Mouse (Mus musculus) MEL (cell line): Measurements from ENCODE around the gene Rab7b. TPM values are rescaled to one million over a fixed set of nuclear protein-coding genes. Genes with fewer than 3 reads are reported as not detected.

ENCODE experiments used
- DNase-seq: peaks from one replicate; pipeline ENCODE4 v3.0.0; 2011; ENCODE audit warnings: low read depth, low spot score
- H3K27ac ChIP-seq: 2 replicates; pipeline ENCODE4 v1.5.1; 2012; ENCODE audit warnings: low read depth, mild to moderate bottlenecking, control low read depth, low read length, moderate library complexity; ENCODE audit not compliant: control insufficient read depth
- H3K27me3 ChIP-seq, 2 experiments: fragments of 150-350 bp in 1 of 2; sonication (generic) in 1 of 2; 2 replicates each; pipeline ENCODE4 v1.6.1; 2012; ENCODE audit warnings: low read length in 2 of 2, mild to moderate bottlenecking in 2 of 2, improper control_type of control experiment in 1 of 2, moderate library complexity in 1 of 2; ENCODE audit not compliant: insufficient read depth in 2 of 2, control insufficient read depth in 1 of 2
- H3K36me3 ChIP-seq, 2 experiments: 2 replicates each; pipeline ENCODE4 v1.6.1; 2012 to 2014; ENCODE audit warnings: low read length in 2 of 2, improper control_type of control experiment in 1 of 2, inconsistent platforms in 1 of 2, mild to moderate bottlenecking in 1 of 2; ENCODE audit not compliant: insufficient read depth in 2 of 2, control insufficient read depth in 1 of 2
- H3K4me1 ChIP-seq, 2 experiments: fragments of 150-350 bp in 1 of 2; sonication (generic) in 1 of 2; 2 replicates each; pipeline ENCODE4 v1.6.1; 2012; ENCODE audit warnings: low read length in 2 of 2, improper control_type of control experiment in 1 of 2, mild to moderate bottlenecking in 1 of 2; ENCODE audit not compliant: insufficient read depth in 2 of 2, control insufficient read depth in 1 of 2
- H3K4me3 ChIP-seq, 2 experiments: fragments of 150-350 bp in 1 of 2; sonication (generic) in 1 of 2; 2 replicates each; pipeline ENCODE4 v1.5.1; 2012; ENCODE audit warnings: low read depth in 2 of 2, low read length in 2 of 2, mild to moderate bottlenecking in 2 of 2, moderate library complexity in 2 of 2, control low read depth in 1 of 2, improper control_type of control experiment in 1 of 2; ENCODE audit not compliant: control insufficient read depth in 1 of 2, insufficient read depth in 1 of 2
- H3K79me2 ChIP-seq: 2 replicates; pipeline ENCODE4 v1.6.1; 2012; ENCODE audit warnings: mild to moderate bottlenecking, low read length, moderate library complexity; ENCODE audit not compliant: control insufficient read depth, poor library complexity, insufficient read depth
- H3K9ac ChIP-seq: 2 replicates; pipeline ENCODE4 v1.6.1; 2012; ENCODE audit warnings: low read depth, mild to moderate bottlenecking, control low read depth, low read length, moderate library complexity; ENCODE audit not compliant: control insufficient read depth, poor library complexity, severe bottlenecking
- H3K9me3 ChIP-seq: fragments of 150-350 bp; sonication (generic); replicated peaks from 2 replicates; pipeline ENCODE4 v1.6.1; 2012; ENCODE audit warnings: mild to moderate bottlenecking, low read length, improper control_type of control experiment, moderate library complexity; ENCODE audit not compliant: insufficient read depth
- BHLHE40 ChIP-seq: IDR thresholded peaks from 2 replicates; pipeline ENCODE4 v1.6.1; 2012; ENCODE audit warnings: low read depth, mild to moderate bottlenecking, inconsistent platforms, low read length, improper control_type of control experiment, borderline replicate concordance
- E2F4 ChIP-seq: IDR thresholded peaks from 2 replicates; pipeline ENCODE4 v1.6.1; 2011; ENCODE audit warnings: low read depth, low read length, improper control_type of control experiment, borderline replicate concordance
- ELF1 ChIP-seq: IDR thresholded peaks from 2 replicates; pipeline ENCODE4 v1.6.1; 2014; ENCODE audit warnings: low read depth, mild to moderate bottlenecking, inconsistent platforms, low read length, improper control_type of control experiment, moderate library complexity
- EP300 ChIP-seq, 2 experiments: IDR thresholded peaks; 2 replicates each; pipeline ENCODE4 v1.6.1; 2011; ENCODE audit warnings: improper control_type of control experiment in 2 of 2, low read length in 2 of 2, low read depth in 1 of 2, mild to moderate bottlenecking in 1 of 2
- ETS1 ChIP-seq: IDR thresholded peaks from 2 replicates; pipeline ENCODE4 v1.6.1; 2012; ENCODE audit warnings: low read depth, mild to moderate bottlenecking, inconsistent platforms, low read length, improper control_type of control experiment, moderate library complexity
- GATA1 ChIP-seq: IDR thresholded peaks from 2 replicates; pipeline ENCODE4 v1.6.1; 2011; ENCODE audit warnings: low read depth, low read length, improper control_type of control experiment
- HCFC1 ChIP-seq: IDR thresholded peaks from 2 replicates; pipeline ENCODE4 v1.6.1; 2012; ENCODE audit warnings: low read depth, mild to moderate bottlenecking, inconsistent platforms, low read length, improper control_type of control experiment, moderate library complexity
- MAFK ChIP-seq: IDR thresholded peaks from 2 replicates; pipeline ENCODE4 v1.6.1; 2011; ENCODE audit warnings: low read depth, mild to moderate bottlenecking, low read length, improper control_type of control experiment, borderline replicate concordance
- MAX ChIP-seq: IDR thresholded peaks from 2 replicates; pipeline ENCODE4 v1.6.1; 2011; ENCODE audit warnings: low read length, improper control_type of control experiment
- MEF2A ChIP-seq: IDR thresholded peaks from 2 replicates; pipeline ENCODE4 v1.6.1; 2014; ENCODE audit warnings: low read depth, mild to moderate bottlenecking, inconsistent platforms, low read length, improper control_type of control experiment; ENCODE audit not compliant: poor library complexity, insufficient replicate concordance, severe bottlenecking; ENCODE audit errors: extremely low read depth
- MYB ChIP-seq: IDR thresholded peaks from 2 replicates; pipeline ENCODE4 v1.6.1; 2011; ENCODE audit warnings: mild to moderate bottlenecking, low read depth, low read length, improper control_type of control experiment
- NELFE ChIP-seq: IDR thresholded peaks from 2 replicates; pipeline ENCODE4 v1.6.1; 2011; ENCODE audit warnings: low read depth, low read length, improper control_type of control experiment
- NRF1 ChIP-seq: IDR thresholded peaks from 2 replicates; pipeline ENCODE4 v1.6.1; 2014; ENCODE audit warnings: low read depth, mild to moderate bottlenecking, inconsistent platforms, low read length, improper control_type of control experiment, moderate library complexity; ENCODE audit not compliant: poor library complexity, insufficient read depth, severe bottlenecking
- POLR2AphosphoS5 ChIP-seq: IDR thresholded peaks from 2 replicates; pipeline ENCODE4 v1.6.1; 2012; ENCODE audit warnings: low read depth, borderline replicate concordance, mild to moderate bottlenecking, inconsistent platforms, low read length, moderate library complexity, mixed read lengths
- RAD21 ChIP-seq: IDR thresholded peaks from 2 replicates; pipeline ENCODE4 v1.6.1; 2011; ENCODE audit warnings: mild to moderate bottlenecking, low read depth, low read length, improper control_type of control experiment
- RCOR1 ChIP-seq: IDR thresholded peaks from 2 replicates; pipeline ENCODE4 v1.6.1; 2012; ENCODE audit warnings: low read depth, mild to moderate bottlenecking, inconsistent platforms, low read length, improper control_type of control experiment
- SMC3 ChIP-seq: IDR thresholded peaks from 2 replicates; pipeline ENCODE4 v1.6.1; 2011; ENCODE audit warnings: low read depth, low read length, improper control_type of control experiment
- TAL1 ChIP-seq: IDR thresholded peaks from 2 replicates; pipeline ENCODE4 v1.6.1; 2012; ENCODE audit warnings: mild to moderate bottlenecking, inconsistent platforms, low read length, moderate library complexity, mixed read lengths
- TCF12 ChIP-seq: IDR thresholded peaks from 2 replicates; pipeline ENCODE4 v1.6.1; 2014; ENCODE audit warnings: low read depth, mild to moderate bottlenecking, inconsistent platforms, low read length, improper control_type of control experiment, moderate library complexity
- UBTF ChIP-seq: IDR thresholded peaks from 2 replicates; pipeline ENCODE4 v1.6.1; 2012; ENCODE audit warnings: low read depth, mild to moderate bottlenecking, inconsistent platforms, low read length, improper control_type of control experiment, moderate library complexity, borderline replicate concordance; ENCODE audit not compliant: insufficient read depth
- USF2 ChIP-seq, 2 experiments: IDR thresholded peaks; 2 replicates each; pipeline ENCODE4 v1.6.1; 2011 to 2012; ENCODE audit warnings: improper control_type of control experiment in 2 of 2, low read length in 2 of 2, borderline replicate concordance in 1 of 2, inconsistent platforms in 1 of 2, low read depth in 1 of 2, mild to moderate bottlenecking in 1 of 2; ENCODE audit not compliant: insufficient read depth in 1 of 2
- ZMIZ1 ChIP-seq: IDR thresholded peaks from 2 replicates; pipeline ENCODE4 v1.6.1; 2012; ENCODE audit warnings: low read depth, mild to moderate bottlenecking, inconsistent platforms, low read length, improper control_type of control experiment, moderate library complexity
- polyA plus RNA-seq, 2 experiments: library from polyadenylated mRNA; stranded (reverse) in 1 of 2; unstranded in 1 of 2; fragments of >175 nt in 1 of 2; fragments of >200 nt in 1 of 2; gene quantifications; 2 replicates each; pipeline versions ENCODE4 v1.2.1 to v1.2.4; 2012; ENCODE audit warnings: low replicate concordance in 2 of 2, low read depth in 1 of 2; ENCODE audit not compliant: insufficient read length in 2 of 2, insufficient read depth in 1 of 2, missing spikeins in 1 of 2
- total RNA-seq: library from RNA; depleted of rRNA; stranded (reverse); fragments of 300-350 nt; gene quantifications from 2 replicates; pipeline ENCODE4 v1.2.3, GENCODE M21; 2012

The Rab7b gene
- total and polyA plus RNA-seq, 3 experiments: 0.21 to 0.23 TPM; not detected in 1

GRCm38 (mm10) chr1:131699642-131700041 is 11.1 kb downstream of the Rab7b start:
- Histone ChIP-seq H3K4me1 (peaks cover 4 to 19% of the 10 kb centered on the region in 2 experiments; a peak in 2 of 4 replicates), H3K9me3 (no peaks in the 10 kb centered on the region), H3K79me2 (no peaks in the 10 kb centered on the region)
- peak; percentile 51 for DNase-seq
- TF ChIP-seq GATA1 (peak; percentile 59), TAL1 (peak; percentile 52), TCF12 (peak; percentile 66; the same call in 1 of the 2 replicates), USF2 (IDR thresholded peaks at IDR 0.05; ENCODE audit: borderline replicate concordance in 1 of 2, insufficient read depth in 1 of 2, low read depth in 1 of 2, low read length in 2 of 2) (no peak), EP300 (IDR thresholded peaks at IDR 0.05; ENCODE audit: low read depth in 1 of 2, low read length in 2 of 2) (peak; percentile 10 to 31; a peak in 3 of 4 replicates), RCOR1 (peak; percentile 46; the same call in 1 of the 2 replicates), RAD21 (no peak), ETS1 (peak; percentile 40; the same call in 1 of the 2 replicates)
- TF ChIP-seq, all 39 proteins: peak for 6
- Histone ChIP-seq H3K27me3 (peaks cover 0 to 6% of the 10 kb centered on the region in 2 experiments; a peak in 3 of 4 replicates), H3K4me3 (no peak overlapping the region), H3K9ac (no peak overlapping the region), H3K36me3 (peaks cover 0 to 8% of the 10 kb centered on the region in 2 experiments; a peak in 2 of 4 replicates), H3K27ac (no peak overlapping the region)

- Histone ChIP-seq H3K4me3 (no peak overlapping the region), H3K9ac (no peak overlapping the region), H3K9me3 (no peaks in the 10 kb centered on the region), H3K27ac (no peak overlapping the region), H3K4me1 (peaks cover 4 to 19% of the 10 kb centered on the region in 2 experiments; a peak in 2 of 4 replicates), H3K27me3 (peaks cover 0 to 6% of the 10 kb centered on the region in 2 experiments; a peak in 3 of 4 replicates), H3K79me2 (no peaks in the 10 kb centered on the region), H3K36me3 (peaks cover 0 to 8% of the 10 kb centered on the region in 2 experiments; a peak in 2 of 4 replicates)
- TF ChIP-seq MAFK (no peak), TAL1 (no peak), MYB (no peak), NELFE (no peak), MEF2A (no peak), E2F4 (no peak), ZMIZ1 (no peak), TCF12 (no peak), UBTF (no peak), RCOR1 (no peak), MAX (no peak), USF2 (IDR thresholded peaks at IDR 0.05; ENCODE audit: borderline replicate concordance in 1 of 2, insufficient read depth in 1 of 2, low read depth in 1 of 2, low read length in 2 of 2) (no peak), POLR2AphosphoS5 (no peak), BHLHE40 (no peak), SMC3 (no peak), EP300 (IDR thresholded peaks at IDR 0.05; ENCODE audit: low read depth in 1 of 2, low read length in 2 of 2) (no peak), HCFC1 (no peak), NRF1 (no peak), RAD21 (no peak), ELF1 (no peak)
- no peak for DNase-seq
Measured at GRCm38 (mm10) chr1:131700447-131700846, 12.0 kb downstream of the Rab7b start.
